Mouse (Mus musculus) midbrain, embryonic 12.5 days (tissue): Measurements from ENCODE around the gene Gm5475. TPM values are rescaled to one million over a fixed set of nuclear protein-coding genes. Genes with fewer than 3 reads are reported as not detected.

Experiments
- polyA plus RNA-seq: library from polyadenylated mRNA; unstranded; fragments of >200 nt; fragmentation: Nextera tagmentation; extraction: Ambion mirVana; gene quantifications from 2 replicates; pipeline ENCODE4 v1.2.1, GENCODE M21; 2016

Gene Gm5475
- polyA plus RNA-seq, 1 experiment from 2014 or later: 0.11 TPM

Other genes starting within 250 kb of the Gm5475 start
- gene Atf1, start 194.3 kb upstream of the Gm5475 start, polyA plus RNA-seq: 32.6 and 36.3 TPM in 2 replicates
- gene Tmprss12, start 141.3 kb upstream of the Gm5475 start, polyA plus RNA-seq: not detected in 2 replicates
- 4.5 and 4.7 TPM in 2 replicates for gene Mettl7a1, start 118.0 kb upstream of the Gm5475 start, polyA plus RNA-seq
- gene Mettl7a3, start 87.2 kb upstream of the Gm5475 start, polyA plus RNA-seq: not detected in 2 replicates
- gene Methig1, start 69.0 kb upstream of the Gm5475 start, polyA plus RNA-seq: not detected in 2 replicates
- gene Mettl7a2, start 68.9 kb upstream of the Gm5475 start, polyA plus RNA-seq: not detected in 2 replicates
- not detected in 2 replicates for gene Higd1c, start 57.6 kb upstream of the Gm5475 start, polyA plus RNA-seq
- 22.6 and 22.8 TPM in 2 replicates for gene Slc11a2, start 2.9 kb downstream of the Gm5475 start, polyA plus RNA-seq
- 42.2 and 46.2 TPM in 2 replicates for gene Letmd1, start 46.9 kb downstream of the Gm5475 start, polyA plus RNA-seq
- gene Csrnp2, start 73.3 kb downstream of the Gm5475 start, polyA plus RNA-seq: 37.1 and 41.9 TPM in 2 replicates
- 50.3 and 51.1 TPM in 2 replicates for gene Tfcp2, start 129.9 kb downstream of the Gm5475 start, polyA plus RNA-seq
- 32.4 and 34.4 TPM in 2 replicates for gene Pou6f1, start 177.8 kb downstream of the Gm5475 start, polyA plus RNA-seq
- 187 and 192 TPM in 2 replicates for gene Dazap2, start 193.2 kb downstream of the Gm5475 start, polyA plus RNA-seq
- 4.1 and 5.5 TPM in 2 replicates for gene Smagp, start 214.8 kb downstream of the Gm5475 start, polyA plus RNA-seq
- 2.0 and 3.4 TPM in 2 replicates for gene Bin2, start 247.4 kb downstream of the Gm5475 start, polyA plus RNA-seq